Mouse (Mus musculus): ENCODE data around the gene Ccl7.

Ccl7 gene

DNA sequence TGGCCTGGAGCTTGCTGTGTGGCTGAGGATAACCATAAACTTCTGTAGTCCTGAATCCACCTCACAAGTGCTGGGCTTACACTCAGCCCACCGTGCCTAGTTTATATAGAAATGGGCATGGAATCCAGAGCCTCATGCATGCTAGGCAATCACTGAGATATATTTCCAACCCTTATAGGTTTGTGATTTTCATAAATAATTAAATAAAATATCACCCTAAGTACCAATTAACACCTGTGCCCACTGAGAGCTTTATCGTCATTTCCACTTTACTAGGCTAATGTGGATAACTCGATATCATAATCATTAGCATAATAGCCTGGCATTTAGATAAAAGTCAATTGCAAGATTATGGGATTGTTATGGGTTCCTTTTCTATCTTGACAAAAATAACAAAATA, 38.8 kb downstream of the Ccl7 start:
- in situ Hi-C loops (cut with MboI; ENCODE audit: unreplicated experiment in 2 of 2): no loop called here

All from v-Abl transformed pro-B cells (cell line).